Mouse (Mus musculus): Measurements from ENCODE around the gene Ppef1.

GRCm38 (mm10) chrX:160610882-160611644 is 124.5 kb downstream of the Ppef1 start:
- TF ChIP-seq POLR2A (IDR thresholded peaks at IDR 0.05; ENCODE audit: control insufficient read depth, low read depth, low read length) (no peak), CTCF (IDR thresholded peaks at IDR 0.05; ENCODE audit: control insufficient read depth, insufficient read depth, insufficient replicate concordance, low read depth, low read length) (no peak)
